Mouse (Mus musculus): ENCODE results near the gene Ephx1. TPM values are rescaled to one million over a fixed set of nuclear protein-coding genes. Genes with fewer than 3 reads are reported as not detected.
A peak's percentile ranks its signal among the peaks of the same experiment; 100 is the strongest.
"Not testable (repeated sequence)": the region's sequence is repeated elsewhere in the genome, so short reads cannot be mapped to it uniquely, and the experiment has no call there.

Ephx1 gene
- polyA plus RNA-seq, 1 experiment from 2014 or later = 1.4 TPM

- DNase-seq (ENCODE audit: low spot score) (no peak), ATAC-seq (replicated peaks; ENCODE audit: insufficient number of reproducible peaks, low FRiP score, low TSS enrichment, low read depth) (no peak)
- Histone ChIP-seq H3K36me3 (replicated peaks; ENCODE audit: control insufficient read depth, insufficient read depth, low read depth, low read length) (no peaks in the 10 kb centered on the region), H3K9ac (replicated peaks; ENCODE audit: low read length) (no peak overlapping the region), H3K27me3 (ENCODE audit: control insufficient read depth, insufficient read depth, low read length) (no peaks in the 10 kb centered on the region), H3K27ac (replicated peaks; ENCODE audit: low read depth, low read length) (no peak overlapping the region), H3K4me1 (ENCODE audit: control insufficient read depth, insufficient read depth, low read length) (no peaks in the 10 kb centered on the region), H3K4me2 (ENCODE audit: low read depth, low read length) (no peak overlapping the region), H3K4me3 (ENCODE audit: low read depth, low read length) (no peak overlapping the region), H3K9me3 (replicated peaks; ENCODE audit: control insufficient read depth, low read length) (no peaks in the 10 kb centered on the region)
- 86% methylated on average over 3 of the region's 3 CpGs for WGBS
Measured at GRCm38 (mm10) chr1:181001621-181002020, 19.1 kb downstream of the Ephx1 start.

- Histone ChIP-seq H3K9me3 (replicated peaks; ENCODE audit: control insufficient read depth, low read length) (no peaks in the 10 kb centered on the region), H3K4me3 (ENCODE audit: low read depth, low read length) (no peak overlapping the region), H3K4me2 (ENCODE audit: low read depth, low read length) (no peak overlapping the region), H3K4me1 (ENCODE audit: control insufficient read depth, insufficient read depth, low read length) (no peaks in the 10 kb centered on the region), H3K9ac (replicated peaks; ENCODE audit: low read length) (no peak overlapping the region), H3K27ac (replicated peaks; ENCODE audit: low read depth, low read length) (no peak overlapping the region), H3K36me3 (replicated peaks; ENCODE audit: control insufficient read depth, insufficient read depth, low read depth, low read length) (no peaks in the 10 kb centered on the region), H3K27me3 (ENCODE audit: control insufficient read depth, insufficient read depth, low read length) (no peaks in the 10 kb centered on the region)
- 78% methylated on average over 3 of the region's 3 CpGs for WGBS
- DNase-seq (ENCODE audit: low spot score) = no peak
- ATAC-seq (replicated peaks; ENCODE audit: insufficient number of reproducible peaks, low FRiP score, low TSS enrichment, low read depth) = no peak
Measured at GRCm38 (mm10) chr1:181001217-181001616, 19.5 kb downstream of the Ephx1 start.

GRCm38 (mm10) chr1:181000501-181001092 is 20.1 kb downstream of the Ephx1 start:
- no peak overlapping the region for H3K4me2 ChIP-seq (ENCODE audit: low read depth, low read length)
- no peaks in the 10 kb centered on the region for H3K4me1 ChIP-seq (ENCODE audit: control insufficient read depth, insufficient read depth, low read length)
- no peak overlapping the region for H3K4me3 ChIP-seq (ENCODE audit: low read depth, low read length)
- no peak overlapping the region for H3K9ac ChIP-seq (replicated peaks; ENCODE audit: low read length)
- H3K27me3 ChIP-seq (ENCODE audit: control insufficient read depth, insufficient read depth, low read length) = no peaks in the 10 kb centered on the region
- ATAC-seq (replicated peaks; ENCODE audit: insufficient number of reproducible peaks, low FRiP score, low TSS enrichment, low read depth) (no peak; the same call in 1 of the 2 replicates), DNase-seq (ENCODE audit: low spot score) (peak; percentile 29)
- WGBS = 36% methylated on average over 10 of the region's 10 CpGs
- H3K9me3 ChIP-seq (replicated peaks; ENCODE audit: control insufficient read depth, low read length) = no peaks in the 10 kb centered on the region
- no peaks in the 10 kb centered on the region for H3K36me3 ChIP-seq (replicated peaks; ENCODE audit: control insufficient read depth, insufficient read depth, low read depth, low read length)
- H3K27ac ChIP-seq (replicated peaks; ENCODE audit: low read depth, low read length) = no peak overlapping the region

GRCm38 (mm10) chr1:180992142-180992541 is 28.6 kb downstream of the Ephx1 start:
- H3K36me3 ChIP-seq (replicated peaks; ENCODE audit: control insufficient read depth, insufficient read depth, low read depth, low read length) = no peaks in the 10 kb centered on the region
- no peaks in the 10 kb centered on the region for H3K27me3 ChIP-seq (ENCODE audit: control insufficient read depth, insufficient read depth, low read length)
- no peaks in the 10 kb centered on the region for H3K4me1 ChIP-seq (ENCODE audit: control insufficient read depth, insufficient read depth, low read length)
- WGBS = 65% methylated on average over 3 of the region's 3 CpGs
- peak; percentile 81 for DNase-seq (ENCODE audit: low spot score)
- H3K27ac ChIP-seq (replicated peaks; ENCODE audit: low read depth, low read length) = no peak overlapping the region
- no peak for ATAC-seq (replicated peaks; ENCODE audit: insufficient number of reproducible peaks, low FRiP score, low TSS enrichment, low read depth)
- no peak overlapping the region for H3K4me2 ChIP-seq (ENCODE audit: low read depth, low read length)
- no peak overlapping the region for H3K4me3 ChIP-seq (ENCODE audit: low read depth, low read length)
- H3K9ac ChIP-seq (replicated peaks; ENCODE audit: low read length) = no peak overlapping the region
- H3K9me3 ChIP-seq (replicated peaks; ENCODE audit: control insufficient read depth, low read length) = no peaks in the 10 kb centered on the region

- no peak overlapping the region for H3K27ac ChIP-seq (replicated peaks; ENCODE audit: low read depth, low read length)
- 55% methylated on average over 3 of the region's 3 CpGs for WGBS
Measured at GRCm38 (mm10) chr1:180990671-180991070, 30.0 kb downstream of the Ephx1 start.

GRCm38 (mm10) chr1:180987759-180988158 is 32.9 kb downstream of the Ephx1 start:
- ATAC-seq (replicated peaks; ENCODE audit: insufficient number of reproducible peaks, low FRiP score, low TSS enrichment, low read depth) (no peak), DNase-seq (ENCODE audit: low spot score) (peak; percentile 80)
- no peaks in the 10 kb centered on the region for H3K9me3 ChIP-seq (replicated peaks; ENCODE audit: control insufficient read depth, low read length)
- H3K27ac ChIP-seq (replicated peaks; ENCODE audit: low read depth, low read length) = no peak overlapping the region
- H3K4me1 ChIP-seq (ENCODE audit: control insufficient read depth, insufficient read depth, low read length) = no peaks in the 10 kb centered on the region
- H3K27me3 ChIP-seq (ENCODE audit: control insufficient read depth, insufficient read depth, low read length) = no peaks in the 10 kb centered on the region
- no peak overlapping the region for H3K9ac ChIP-seq (replicated peaks; ENCODE audit: low read length)
- no peak overlapping the region for H3K4me3 ChIP-seq (ENCODE audit: low read depth, low read length)
- no peaks in the 10 kb centered on the region for H3K36me3 ChIP-seq (replicated peaks; ENCODE audit: control insufficient read depth, insufficient read depth, low read depth, low read length)
- 2% methylated on average over 9 of the region's 9 CpGs for WGBS
- no peak overlapping the region for H3K4me2 ChIP-seq (ENCODE audit: low read depth, low read length)

More at GRCm38 (mm10) chr1:180990671-180991070, 30.0 kb downstream of the Ephx1 start:
- Histone ChIP-seq H3K9ac (replicated peaks; ENCODE audit: low read length) (no peak overlapping the region), H3K36me3 (replicated peaks; ENCODE audit: control insufficient read depth, insufficient read depth, low read depth, low read length) (no peaks in the 10 kb centered on the region), H3K4me2 (ENCODE audit: low read depth, low read length) (no peak overlapping the region), H3K4me3 (ENCODE audit: low read depth, low read length) (no peak overlapping the region), H3K27me3 (ENCODE audit: control insufficient read depth, insufficient read depth, low read length) (no peaks in the 10 kb centered on the region), H3K9me3 (replicated peaks; ENCODE audit: control insufficient read depth, low read length) (no peaks in the 10 kb centered on the region), H3K4me1 (ENCODE audit: control insufficient read depth, insufficient read depth, low read length) (no peaks in the 10 kb centered on the region)
- no peak for DNase-seq (ENCODE audit: low spot score)
- ATAC-seq (replicated peaks; ENCODE audit: insufficient number of reproducible peaks, low FRiP score, low TSS enrichment, low read depth) = no peak

- DNase-seq (ENCODE audit: low spot score) = no peak
- ATAC-seq (replicated peaks; ENCODE audit: insufficient number of reproducible peaks, low FRiP score, low TSS enrichment, low read depth) = no peak
- 88% methylated on average over 8 of the region's 8 CpGs for WGBS
- H3K4me3 ChIP-seq (ENCODE audit: low read depth, low read length) = no peak overlapping the region
- no peak overlapping the region for H3K9ac ChIP-seq (replicated peaks; ENCODE audit: low read length)
- H3K27ac ChIP-seq (replicated peaks; ENCODE audit: low read depth, low read length) = no peak overlapping the region
- H3K4me2 ChIP-seq (ENCODE audit: low read depth, low read length) = no peak overlapping the region
- H3K36me3 ChIP-seq (replicated peaks; ENCODE audit: control insufficient read depth, insufficient read depth, low read depth, low read length) = no peaks in the 10 kb centered on the region
- H3K4me1 ChIP-seq (ENCODE audit: control insufficient read depth, insufficient read depth, low read length) = no peaks in the 10 kb centered on the region
- H3K27me3 ChIP-seq (ENCODE audit: control insufficient read depth, insufficient read depth, low read length) = no peaks in the 10 kb centered on the region
- no peaks in the 10 kb centered on the region for H3K9me3 ChIP-seq (replicated peaks; ENCODE audit: control insufficient read depth, low read length)
Measured at GRCm38 (mm10) chr1:180986701-180987100, 34.0 kb downstream of the Ephx1 start.

GRCm38 (mm10) chr1:180981298-180982046 is 39.2 kb downstream of the Ephx1 start:
- not testable (repeated sequence) for H3K4me1 ChIP-seq (ENCODE audit: control insufficient read depth, insufficient read depth, low read length); H3K9me3 ChIP-seq (replicated peaks; ENCODE audit: control insufficient read depth, low read length); H3K4me3 ChIP-seq (ENCODE audit: low read depth, low read length); H3K27ac ChIP-seq (replicated peaks; ENCODE audit: low read depth, low read length); H3K36me3 ChIP-seq (replicated peaks; ENCODE audit: control insufficient read depth, insufficient read depth, low read depth, low read length); H3K9ac ChIP-seq (replicated peaks; ENCODE audit: low read length); ATAC-seq (replicated peaks; ENCODE audit: insufficient number of reproducible peaks, low FRiP score, low TSS enrichment, low read depth); H3K27me3 ChIP-seq (ENCODE audit: control insufficient read depth, insufficient read depth, low read length); DNase-seq (ENCODE audit: low spot score); H3K4me2 ChIP-seq (ENCODE audit: low read depth, low read length)
- WGBS = 81% methylated on average over 7 of the region's 7 CpGs

Measured in embryonic facial prominence, embryonic 11.5 days (tissue).